Mouse (Mus musculus) lung, postnatal 0 days (tissue): ENCODE data around the gene Mmp25. TPM values are rescaled to one million over a fixed set of nuclear protein-coding genes. Genes with fewer than 3 reads are reported as not detected.

Source experiments
- ATAC-seq: fragments of 200-750 bp; cut with Nextera tagmentation; 2 replicates; pipeline ENCODE4 v1.8.0; 2017; ENCODE audit warnings: moderate library complexity
- DNase-seq: peaks from one replicate; pipeline ENCODE4 v3.0.0-alpha.2; 2016; ENCODE audit warnings: low spot score
- H3K27ac ChIP-seq: fragments of 300-500 bp; sonication (generic); 2 replicates; pipeline ENCODE4 v1.5.1; 2014; ENCODE audit warnings: antibody characterized with exemption, mild to moderate bottlenecking, low read length, mixed read lengths
- H3K27me3 ChIP-seq: fragments of 300-500 bp; sonication (generic); replicated peaks from 2 replicates; pipeline ENCODE4 v1.6.1; 2014; ENCODE audit warnings: low read length, mixed read lengths; ENCODE audit not compliant: insufficient read depth
- H3K36me3 ChIP-seq: fragments of 300-500 bp; sonication (generic); 2 replicates; pipeline ENCODE4 v1.6.1; 2014; ENCODE audit warnings: low read length, mixed read lengths; ENCODE audit not compliant: insufficient read depth
- H3K4me1 ChIP-seq: fragments of 300-500 bp; sonication (generic); 2 replicates; pipeline ENCODE4 v1.6.1; 2014; ENCODE audit warnings: antibody characterized with exemption, low read depth, low read length, mixed read lengths; ENCODE audit not compliant: insufficient read depth
- H3K4me2 ChIP-seq: fragments of 300-500 bp; sonication (generic); replicated peaks from 2 replicates; pipeline ENCODE4 v1.6.1; 2014; ENCODE audit warnings: low read depth, mild to moderate bottlenecking, low read length, moderate library complexity, mixed read lengths
- H3K4me3 ChIP-seq: fragments of 300-500 bp; sonication (generic); 2 replicates; pipeline ENCODE4 v1.5.1; 2014; ENCODE audit warnings: low read depth, low read length
- H3K9ac ChIP-seq: fragments of 300-500 bp; sonication (generic); replicated peaks from 2 replicates; pipeline ENCODE4 v1.6.1; 2014; ENCODE audit warnings: low read depth, mild to moderate bottlenecking
- H3K9me3 ChIP-seq: fragments of 300-500 bp; sonication (generic); 2 replicates; pipeline ENCODE4 v1.6.1; 2016; ENCODE audit warnings: low read length, mixed read lengths
- CTCF ChIP-seq: IDR thresholded peaks from 2 replicates; pipeline ENCODE4 v1.5.1; 2016; ENCODE audit warnings: antibody characterized with exemption, mild to moderate bottlenecking
- EP300 ChIP-seq: IDR thresholded peaks from 2 replicates; pipeline ENCODE4 v1.6.1; 2016; ENCODE audit warnings: antibody characterized with exemption, mild to moderate bottlenecking, control low read depth
- WGBS: fragments of 180-500 bp; shearing (Covaris S2); extraction: QIAGEN DNeasy Blood & Tissue Kit; methylation state at CpG from one replicate; pipeline ENCODE4 v1.1.7; 2014; 5-methylcytosine and 5-hydroxymethylcytosine counted together
- polyA plus RNA-seq: library from polyadenylated mRNA; unstranded; fragments of >200 nt; fragmentation: Nextera tagmentation; extraction: Ambion mirVana; gene quantifications from 2 replicates; pipeline ENCODE4 v1.2.1, GENCODE M21; 2015

Mmp25 gene
- polyA plus RNA-seq = 0.29 and 0.36 TPM in 2 replicates

DNA sequence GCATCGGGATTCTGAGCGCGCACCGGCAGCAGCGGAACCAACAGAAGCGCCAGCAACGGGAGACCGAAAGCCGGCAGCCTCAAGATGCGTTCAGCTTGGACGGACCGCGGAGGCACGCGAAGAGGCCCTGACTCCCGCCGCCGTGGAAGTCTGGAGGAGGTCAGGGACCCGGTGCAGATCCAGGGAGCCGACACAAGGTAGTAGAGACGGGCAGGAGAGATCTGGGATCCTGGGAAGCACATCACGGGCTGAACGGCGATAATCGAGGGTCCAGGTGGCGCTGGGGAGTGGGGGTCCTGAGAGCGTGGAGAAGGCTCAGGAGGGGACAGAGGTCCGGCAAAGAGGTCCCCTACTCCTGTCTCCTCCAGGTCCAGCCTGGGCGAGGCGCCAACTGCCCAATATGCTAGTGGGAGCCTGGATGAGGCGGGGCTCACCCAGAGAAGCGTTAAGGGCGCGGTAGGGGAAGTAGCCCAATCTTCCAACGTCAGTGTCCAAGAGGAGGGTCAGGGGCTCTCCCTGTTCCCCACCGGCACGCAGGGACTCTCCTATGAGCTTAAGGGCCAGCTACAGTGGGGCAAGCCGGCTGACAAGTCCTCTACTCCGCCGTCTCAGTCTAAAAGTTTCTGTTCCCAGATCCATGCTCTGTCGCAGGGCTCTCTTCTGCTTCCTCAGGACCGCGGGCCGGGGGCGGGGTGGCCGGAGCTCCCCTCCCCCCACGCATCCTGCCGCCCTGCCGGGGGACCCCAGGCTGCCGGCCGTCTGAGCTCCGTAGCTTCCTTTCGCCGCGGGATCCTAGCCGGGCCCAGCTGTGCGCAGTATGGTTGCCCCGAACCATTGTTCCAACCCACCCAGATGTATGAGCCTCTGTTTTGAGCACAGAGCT is at the start of gene Mmp25:
Gene Mmp25 (minus strand): TSS at position 665 of the 883 bp plus-strand sequence.
- WGBS = under 1% methylated on average over 56 of the region's 58 CpGs
- H3K9me3 ChIP-seq = no peaks in the 10 kb centered on the region
- DNase-seq = peak; percentile 23
- H3K4me3 ChIP-seq = peak within 1 kb of the TSS; percentile 44
- H3K27me3 ChIP-seq = 0 out of 2 replicates have a peak, but pooled peaks cover 5% of the 10 kb centered on the region
- H3K4me2 ChIP-seq = peak within 1 kb of the TSS; percentile 84
- ATAC-seq = peak; percentile 23; the same call in 1 of the 2 replicates
- no peaks in the 10 kb centered on the region for H3K36me3 ChIP-seq
- H3K9ac ChIP-seq = no peak within 1 kb of the TSS
- no peak for TF ChIP-seq EP300
- TF ChIP-seq CTCF = no peak
- H3K4me1 ChIP-seq = no peaks in the 10 kb centered on the region
- H3K27ac ChIP-seq = no peak within 1 kb of the TSS

DNA sequence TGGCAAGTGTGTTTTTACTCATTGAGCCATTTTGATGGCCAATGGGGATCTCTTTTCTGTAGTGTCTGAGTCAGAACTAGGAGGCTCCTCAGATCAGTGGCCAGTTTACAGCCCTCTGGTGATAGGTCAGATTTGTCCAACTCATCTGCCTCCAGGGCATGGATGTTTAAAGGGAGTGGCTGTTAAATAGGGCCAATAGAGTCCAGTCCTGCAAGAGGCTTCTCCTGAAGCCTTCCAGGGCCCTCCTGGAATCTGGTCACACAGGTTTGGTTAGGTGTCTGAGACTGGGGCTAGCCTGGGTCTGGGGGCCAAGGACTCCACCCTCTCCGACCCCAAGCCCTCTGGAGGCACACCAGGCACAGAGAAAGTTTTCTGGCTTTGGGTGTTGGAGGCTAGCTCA is 49.4 kb upstream of the Mmp25 start:
- DNase-seq (no peak), ATAC-seq (no peak)
- H3K9ac ChIP-seq = no peak overlapping the region
- H3K9me3 ChIP-seq = no peaks in the 10 kb centered on the region
- H3K4me1 ChIP-seq = no peaks in the 10 kb centered on the region
- H3K27ac ChIP-seq = no peak overlapping the region
- H3K36me3 ChIP-seq = no peaks in the 10 kb centered on the region
- no peaks in the 10 kb centered on the region for H3K27me3 ChIP-seq
- H3K4me3 ChIP-seq = no peak overlapping the region
- TF ChIP-seq EP300 = no peak
- no peak overlapping the region for H3K4me2 ChIP-seq
- 52% methylated on average over 1 of the region's 1 CpGs for WGBS

DNA sequence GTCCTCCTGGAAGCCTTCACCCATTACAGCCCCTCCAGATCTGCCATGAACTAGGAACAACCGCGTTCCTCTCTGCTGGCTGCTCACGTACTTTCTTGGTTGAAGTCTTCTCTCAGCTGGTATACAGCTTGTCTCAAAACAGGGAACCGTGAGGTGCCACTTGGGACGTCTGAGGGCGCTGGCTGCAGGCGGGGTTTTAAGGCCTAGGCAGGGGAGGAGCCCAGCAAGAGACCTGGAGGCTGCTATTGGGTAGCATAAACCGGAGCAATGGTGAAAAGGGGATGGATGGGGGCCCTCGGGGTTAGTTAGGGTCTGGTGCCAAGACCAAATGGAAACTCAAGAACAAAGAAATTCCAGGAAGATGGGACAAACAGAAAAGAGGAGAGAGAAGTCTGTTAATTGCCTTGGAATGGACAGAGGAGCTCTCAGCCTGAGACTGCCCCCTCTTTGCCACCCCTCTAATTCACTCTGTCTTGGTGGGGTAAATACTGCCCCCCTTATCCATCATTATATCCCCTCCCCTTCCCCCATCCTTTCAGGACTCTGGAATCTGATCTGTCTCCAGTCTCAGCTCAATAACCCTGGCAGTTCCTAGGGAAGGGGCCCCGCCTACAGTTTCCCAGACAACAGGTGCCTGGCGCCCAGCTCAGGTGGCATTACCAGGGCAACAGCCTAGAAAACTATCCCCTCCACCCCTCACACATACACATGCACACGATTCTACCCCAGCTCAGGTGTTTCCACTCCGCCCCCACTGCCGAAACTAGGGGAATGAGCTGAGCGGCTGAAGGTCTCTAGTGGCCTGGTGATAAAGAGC is 39.0 kb upstream of the Mmp25 start, which contains the start of gene Cldn9:
Gene Cldn9 (minus strand): TSS at position 171 of the 817 bp plus-strand sequence.
- Histone ChIP-seq H3K9me3 (no peaks in the 10 kb centered on the region), H3K27ac (no peak within 1 kb of the TSS), H3K4me1 (no peaks in the 10 kb centered on the region), H3K36me3 (no peaks in the 10 kb centered on the region), H3K4me3 (no peak within 1 kb of the TSS), H3K9ac (no peak within 1 kb of the TSS), H3K27me3 (peaks cover 14% of the 10 kb centered on the region; the same call in 1 of the 2 replicates), H3K4me2 (no peak within 1 kb of the TSS)
- 20% methylated on average over 15 of the region's 15 CpGs for WGBS
- no peak for DNase-seq
- TF ChIP-seq CTCF (no peak), EP300 (no peak)
- ATAC-seq = 0 out of 2 replicates have a peak, but pooled peaks have one; percentile 25

DNA sequence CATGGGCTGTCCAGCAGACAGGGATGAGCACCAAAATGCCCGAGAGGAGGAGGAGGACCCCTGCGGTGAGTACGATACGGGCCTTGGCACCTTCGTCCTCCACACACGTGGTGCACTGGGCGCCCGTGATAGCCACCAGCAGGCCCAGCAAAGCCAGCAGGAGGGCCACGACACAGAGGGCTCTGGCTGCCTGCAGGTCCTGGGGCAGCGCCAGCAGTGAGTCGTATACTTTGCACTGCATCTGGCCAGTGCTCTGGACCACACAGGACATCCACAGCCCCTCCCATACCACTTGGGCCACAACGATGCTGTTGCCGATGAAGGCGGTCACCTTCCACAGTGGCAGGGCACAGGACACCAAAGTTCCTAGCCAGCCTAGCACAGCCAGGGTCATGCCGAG is 38.1 kb upstream of the Mmp25 start:
- H3K27ac ChIP-seq = no peak overlapping the region
- no peak overlapping the region for H3K4me2 ChIP-seq
- no peaks in the 10 kb centered on the region for H3K9me3 ChIP-seq
- peaks cover 14% of the 10 kb centered on the region; the same call in 1 of the 2 replicates for H3K27me3 ChIP-seq
- no peak for ATAC-seq
- no peak overlapping the region for H3K4me3 ChIP-seq
- H3K36me3 ChIP-seq = no peaks in the 10 kb centered on the region
- 11% methylated on average over 15 of the region's 15 CpGs for WGBS
- DNase-seq = no peak
- TF ChIP-seq EP300 = no peak
- no peak for TF ChIP-seq CTCF
- H3K9ac ChIP-seq = no peak overlapping the region
- no peaks in the 10 kb centered on the region for H3K4me1 ChIP-seq

DNA sequence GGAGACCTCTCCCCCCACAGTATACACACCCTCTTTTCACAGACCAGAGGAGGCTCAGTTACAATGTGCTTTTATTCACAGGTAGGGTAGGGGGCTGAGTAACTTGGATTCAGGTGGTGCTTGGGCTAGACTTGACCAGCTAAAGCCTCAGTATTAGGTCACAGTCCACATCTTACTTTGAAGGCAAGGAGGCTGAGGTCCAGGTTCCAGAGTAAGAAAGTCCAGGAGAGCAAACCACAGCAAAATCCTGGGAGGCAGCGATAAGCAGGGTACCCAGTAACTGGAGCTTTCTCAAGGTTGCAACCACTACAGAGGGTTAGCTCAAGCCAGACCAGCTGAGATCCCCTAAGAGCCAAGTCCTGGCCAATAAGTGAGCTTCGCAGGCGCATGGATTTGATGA is 37.5 kb upstream of the Mmp25 start:
- ATAC-seq (no peak), DNase-seq (no peak)
- no peak overlapping the region for H3K4me2 ChIP-seq
- no peak overlapping the region for H3K9ac ChIP-seq
- H3K27me3 ChIP-seq = peaks cover 14% of the 10 kb centered on the region; the same call in 1 of the 2 replicates
- H3K36me3 ChIP-seq = no peaks in the 10 kb centered on the region
- no peak overlapping the region for H3K27ac ChIP-seq
- TF ChIP-seq EP300 = no peak
- TF ChIP-seq CTCF = no peak
- WGBS = 65% methylated on average over 3 of the region's 3 CpGs
- no peak overlapping the region for H3K4me3 ChIP-seq
- peaks cover 3% of the 10 kb centered on the region; the same call in 1 of the 2 replicates for H3K4me1 ChIP-seq
- no peaks in the 10 kb centered on the region for H3K9me3 ChIP-seq

DNA sequence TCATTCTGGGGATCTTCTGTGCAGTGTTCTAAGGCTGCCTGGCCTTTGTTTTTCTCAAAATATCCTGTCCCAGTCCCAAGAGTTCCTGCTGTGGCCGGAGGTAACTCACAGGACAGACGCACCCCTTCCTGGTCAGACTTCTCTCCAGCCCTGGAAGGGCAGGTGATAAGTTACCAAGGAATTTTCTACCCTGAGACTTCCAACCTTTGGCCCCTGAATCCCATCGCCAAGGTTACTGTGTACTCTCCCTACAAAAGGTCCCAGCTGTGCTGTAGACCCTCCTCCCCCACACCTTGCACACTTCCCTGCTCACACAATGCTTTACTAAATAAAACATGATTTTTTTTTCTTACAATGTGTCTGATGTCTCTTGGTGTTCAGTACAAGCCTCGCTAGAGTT is 37.0 kb upstream of the Mmp25 start:
- Histone ChIP-seq H3K9me3 (no peaks in the 10 kb centered on the region), H3K4me3 (no peak overlapping the region), H3K9ac (no peak overlapping the region), H3K27ac (no peak overlapping the region), H3K4me2 (no peak overlapping the region), H3K36me3 (no peaks in the 10 kb centered on the region), H3K27me3 (peaks cover 14% of the 10 kb centered on the region; the same call in 1 of the 2 replicates), H3K4me1 (peaks cover 6% of the 10 kb centered on the region; the same call in 1 of the 2 replicates)
- ATAC-seq (no peak), DNase-seq (no peak)
- TF ChIP-seq CTCF = no peak
- no peak for TF ChIP-seq EP300
- WGBS = 31% methylated on average over 4 of the region's 4 CpGs
